Mouse (Mus musculus): ENCODE data around the gene Akr7a5. TPM values are rescaled to one million over a fixed set of nuclear protein-coding genes. Genes with fewer than 3 reads are reported as not detected.

Gene Akr7a5
- polyA plus RNA-seq, 1 experiment from 2014 or later, result 61.4 TPM

DNA sequence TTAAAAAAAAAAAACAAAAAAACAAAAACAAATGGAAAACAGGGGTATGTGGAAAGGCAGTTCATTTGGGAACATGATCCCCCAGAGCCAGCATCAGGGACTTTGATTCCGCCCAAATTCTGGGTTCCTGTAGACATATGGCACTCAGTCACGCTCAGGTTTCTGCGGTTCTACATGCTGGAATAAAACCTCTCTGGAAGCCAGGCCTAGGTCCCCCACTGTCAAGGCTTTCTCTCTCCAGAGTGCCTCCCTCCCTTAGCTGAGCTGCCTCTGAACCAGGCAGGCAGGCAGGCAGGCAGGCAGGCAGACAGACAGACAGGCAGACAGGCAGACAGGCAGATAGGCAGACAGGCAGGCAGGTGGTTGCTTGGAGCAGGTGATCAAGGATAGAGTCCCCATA, 40.4 kb upstream of the Akr7a5 start:
- Histone ChIP-seq H3K4me2 (replicated peaks; ENCODE audit: low read depth, low read length) (no peak overlapping the region), H3K4me3 (ENCODE audit: low read depth, low read length) (no peak overlapping the region), H3K9me3 (ENCODE audit: low read length) (no peaks in the 10 kb centered on the region), H3K4me1 (ENCODE audit: insufficient read depth, low read depth, low read length) (no peaks in the 10 kb centered on the region), H3K36me3 (ENCODE audit: insufficient read depth, low read length) (peaks cover 10% of the 10 kb centered on the region; the same call in 1 of the 2 replicates), H3K27me3 (replicated peaks; ENCODE audit: insufficient read depth, low read length) (no peaks in the 10 kb centered on the region), H3K9ac (replicated peaks; ENCODE audit: low read depth) (no peak overlapping the region), H3K27ac (ENCODE audit: low read length) (no peak overlapping the region)
- WGBS, result 92% methylated on average over 3 of the region's 3 CpGs
- ATAC-seq (no peak), DNase-seq (ENCODE audit: low spot score) (no peak)
- TF ChIP-seq CTCF (IDR thresholded peaks at IDR 0.05) (no peak), EP300 (IDR thresholded peaks at IDR 0.05) (no peak)

DNA sequence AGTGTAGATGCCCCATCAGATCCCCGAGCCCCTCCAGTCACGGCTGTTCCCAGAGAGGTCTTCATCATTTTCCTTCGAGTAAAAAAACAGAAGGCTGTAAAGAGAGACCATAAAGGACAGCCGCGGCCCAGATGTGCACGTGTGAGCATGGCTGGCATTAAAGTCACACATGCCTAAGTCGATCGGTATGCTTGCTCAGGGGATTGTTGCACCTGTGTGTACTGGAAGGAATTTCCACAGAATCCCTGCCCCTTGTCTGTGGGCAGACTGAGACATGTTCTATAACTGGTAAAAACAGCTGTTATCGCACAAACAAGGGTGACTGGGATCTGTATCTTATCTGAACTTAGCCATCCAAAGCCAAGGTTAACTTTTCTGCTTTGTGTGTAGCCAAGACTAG, 39.0 kb upstream of the Akr7a5 start:
- Histone ChIP-seq H3K9ac (replicated peaks; ENCODE audit: low read depth) (no peak overlapping the region), H3K27me3 (replicated peaks; ENCODE audit: insufficient read depth, low read length) (no peaks in the 10 kb centered on the region)

DNA sequence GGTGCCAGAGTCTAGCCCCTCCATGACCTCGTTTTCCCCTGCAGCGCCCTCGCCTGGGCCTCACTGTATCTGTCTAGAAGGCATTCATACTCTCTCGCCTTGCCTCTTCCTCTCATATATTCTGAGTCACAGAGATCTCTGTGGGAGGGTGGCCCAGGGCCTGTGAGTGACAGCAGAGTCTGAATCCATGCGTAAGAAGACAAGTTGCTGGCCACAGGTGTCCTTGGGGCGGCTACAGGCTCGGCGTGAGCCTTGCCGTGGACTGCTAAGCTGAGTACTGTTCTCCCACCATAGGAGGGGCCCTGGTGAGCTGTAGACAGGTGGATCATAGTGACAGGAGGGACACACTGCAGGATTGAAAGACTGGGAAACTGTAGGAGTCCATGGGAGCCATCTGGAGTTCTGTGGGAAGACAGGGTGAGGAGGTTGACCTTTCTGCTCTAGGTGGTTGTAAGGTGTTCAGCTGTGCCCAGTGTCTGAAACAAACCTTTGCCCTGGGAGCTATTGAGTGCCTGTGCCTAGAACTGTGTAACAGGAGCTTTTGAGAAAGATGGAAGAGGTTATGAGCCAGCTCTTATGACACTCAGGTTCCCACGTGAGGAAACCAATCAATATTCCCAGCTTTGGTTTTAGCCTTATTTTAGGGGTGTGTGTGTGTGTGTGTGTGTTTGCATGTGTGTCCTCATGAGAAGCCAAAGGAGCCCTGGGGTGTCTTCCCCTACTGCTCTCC, 37.4 kb upstream of the Akr7a5 start:
- ATAC-seq, result no peak
- Histone ChIP-seq H3K4me2 (replicated peaks; ENCODE audit: low read depth, low read length) (no peak overlapping the region), H3K4me1 (ENCODE audit: insufficient read depth, low read depth, low read length) (no peaks in the 10 kb centered on the region), H3K9me3 (ENCODE audit: low read length) (no peaks in the 10 kb centered on the region), H3K9ac (replicated peaks; ENCODE audit: low read depth) (no peak overlapping the region), H3K27me3 (replicated peaks; ENCODE audit: insufficient read depth, low read length) (no peaks in the 10 kb centered on the region), H3K36me3 (ENCODE audit: insufficient read depth, low read length) (no peaks in the 10 kb centered on the region), H3K27ac (ENCODE audit: low read length) (no peak overlapping the region), H3K4me3 (ENCODE audit: low read depth, low read length) (no peak overlapping the region)
- no peak for DNase-seq (ENCODE audit: low spot score)
- TF ChIP-seq CTCF (IDR thresholded peaks at IDR 0.05) (no peak), EP300 (IDR thresholded peaks at IDR 0.05) (no peak)
- 86% methylated on average over 10 of the region's 10 CpGs for WGBS

More for the DNA sequence above, 39.0 kb upstream of the Akr7a5 start:
- no peak for DNase-seq (ENCODE audit: low spot score)
- ATAC-seq, result no peak
- Histone ChIP-seq H3K4me1 (ENCODE audit: insufficient read depth, low read depth, low read length) (no peaks in the 10 kb centered on the region), H3K4me2 (replicated peaks; ENCODE audit: low read depth, low read length) (no peak overlapping the region), H3K36me3 (ENCODE audit: insufficient read depth, low read length) (peaks cover 5% of the 10 kb centered on the region; the same call in 1 of the 2 replicates), H3K9me3 (ENCODE audit: low read length) (no peaks in the 10 kb centered on the region), H3K4me3 (ENCODE audit: low read depth, low read length) (no peak overlapping the region), H3K27ac (ENCODE audit: low read length) (no peak overlapping the region)
- WGBS, result 85% methylated on average over 9 of the region's 9 CpGs
- TF ChIP-seq EP300 (IDR thresholded peaks at IDR 0.05), result no peak
- no peak for TF ChIP-seq CTCF (IDR thresholded peaks at IDR 0.05)

DNA sequence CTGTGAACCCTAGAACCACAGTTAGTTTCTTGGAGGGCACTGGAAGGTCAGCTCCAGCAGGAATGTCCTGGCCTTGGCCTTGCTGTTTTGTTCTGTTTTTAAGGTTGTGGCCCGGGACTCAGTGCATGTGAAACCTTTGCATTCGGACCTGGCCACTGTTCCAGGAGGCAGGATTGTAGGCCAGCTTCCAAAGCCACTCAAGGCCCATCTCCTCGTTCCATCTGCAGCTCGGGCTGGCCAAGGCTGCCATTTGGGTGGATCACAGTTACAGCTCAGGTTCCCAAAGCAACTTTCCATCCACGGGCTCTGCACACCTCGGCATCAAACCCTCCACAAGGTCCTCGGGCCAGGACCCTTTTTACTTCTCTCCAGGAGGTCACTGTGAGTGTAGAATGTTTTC, 36.0 kb upstream of the Akr7a5 start:
- Histone ChIP-seq H3K4me1 (ENCODE audit: insufficient read depth, low read depth, low read length) (no peaks in the 10 kb centered on the region), H3K9ac (replicated peaks; ENCODE audit: low read depth) (no peak overlapping the region), H3K27ac (ENCODE audit: low read length) (no peak overlapping the region), H3K9me3 (ENCODE audit: low read length) (no peaks in the 10 kb centered on the region), H3K4me3 (ENCODE audit: low read depth, low read length) (no peak overlapping the region), H3K36me3 (ENCODE audit: insufficient read depth, low read length) (no peaks in the 10 kb centered on the region), H3K4me2 (replicated peaks; ENCODE audit: low read depth, low read length) (no peak overlapping the region), H3K27me3 (replicated peaks; ENCODE audit: insufficient read depth, low read length) (no peaks in the 10 kb centered on the region)
- no peak for ATAC-seq
- DNase-seq (ENCODE audit: low spot score), result no peak
- TF ChIP-seq EP300 (IDR thresholded peaks at IDR 0.05), result no peak
- TF ChIP-seq CTCF (IDR thresholded peaks at IDR 0.05), result no peak
- 85% methylated on average over 7 of the region's 7 CpGs for WGBS

DNA sequence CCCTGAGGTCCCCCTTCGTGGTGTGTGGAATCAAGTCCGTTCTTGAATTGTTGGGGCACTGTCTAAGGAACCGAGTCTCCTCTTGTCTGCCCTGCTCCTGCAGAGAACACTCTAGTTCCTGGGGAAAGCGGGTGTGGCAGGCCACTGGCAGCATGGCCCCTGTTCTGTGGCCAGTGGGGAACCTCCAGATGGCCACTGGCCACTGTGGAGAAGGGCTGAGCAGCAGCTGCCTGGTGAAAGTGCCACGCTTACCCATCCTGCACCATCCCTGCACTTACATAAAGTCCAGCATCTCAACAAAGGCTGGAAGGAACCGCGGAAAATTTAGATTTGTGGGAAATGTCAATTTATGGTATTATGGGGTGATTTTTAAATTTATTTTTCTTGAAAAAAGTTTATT, 34.1 kb upstream of the Akr7a5 start:
- no peaks in the 10 kb centered on the region for H3K4me1 ChIP-seq (ENCODE audit: insufficient read depth, low read depth, low read length)
- 82% methylated on average over 7 of the region's 7 CpGs for WGBS
- no peak overlapping the region for H3K4me2 ChIP-seq (replicated peaks; ENCODE audit: low read depth, low read length)
- no peaks in the 10 kb centered on the region for H3K27me3 ChIP-seq (replicated peaks; ENCODE audit: insufficient read depth, low read length)
- no peak overlapping the region for H3K9ac ChIP-seq (replicated peaks; ENCODE audit: low read depth)
- H3K27ac ChIP-seq (ENCODE audit: low read length), result no peak overlapping the region
- no peak overlapping the region for H3K4me3 ChIP-seq (ENCODE audit: low read depth, low read length)
- TF ChIP-seq CTCF (IDR thresholded peaks at IDR 0.05) (no peak), EP300 (IDR thresholded peaks at IDR 0.05) (no peak)
- peaks cover under 1% of the 10 kb centered on the region; the same call in 1 of the 2 replicates for H3K36me3 ChIP-seq (ENCODE audit: insufficient read depth, low read length)
- ATAC-seq, result no peak
- no peaks in the 10 kb centered on the region for H3K9me3 ChIP-seq (ENCODE audit: low read length)
- DNase-seq (ENCODE audit: low spot score), result no peak

DNA sequence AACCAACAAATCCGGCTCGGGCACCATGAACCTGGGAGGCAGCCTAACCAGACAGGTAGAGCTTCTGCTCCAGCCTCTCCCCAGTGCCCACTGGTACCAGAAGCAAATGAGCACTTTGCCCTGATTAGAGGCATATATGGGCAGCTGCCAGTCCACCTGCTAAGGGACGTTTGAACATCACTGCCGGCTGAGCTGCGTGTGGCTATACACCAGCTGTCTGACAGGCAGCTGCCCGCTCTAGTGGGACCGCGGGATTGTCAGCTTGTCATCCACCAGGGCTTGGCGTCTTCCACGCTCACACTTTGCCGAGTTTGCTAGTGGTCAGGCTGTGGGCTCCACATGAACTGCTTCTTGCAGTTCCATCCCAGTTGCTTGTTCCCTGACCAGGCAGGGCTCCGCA, 30.0 kb upstream of the Akr7a5 start:
- Histone ChIP-seq H3K9ac (replicated peaks; ENCODE audit: low read depth) (no peak overlapping the region), H3K27ac (ENCODE audit: low read length) (no peak overlapping the region), H3K4me3 (ENCODE audit: low read depth, low read length) (no peak overlapping the region), H3K27me3 (replicated peaks; ENCODE audit: insufficient read depth, low read length) (no peaks in the 10 kb centered on the region), H3K4me2 (replicated peaks; ENCODE audit: low read depth, low read length) (no peak overlapping the region), H3K4me1 (ENCODE audit: insufficient read depth, low read depth, low read length) (no peaks in the 10 kb centered on the region), H3K9me3 (ENCODE audit: low read length) (no peaks in the 10 kb centered on the region), H3K36me3 (ENCODE audit: insufficient read depth, low read length) (peaks cover 26% of the 10 kb centered on the region)
- DNase-seq (ENCODE audit: low spot score) (no peak), ATAC-seq (no peak)
- TF ChIP-seq CTCF (IDR thresholded peaks at IDR 0.05) (no peak), EP300 (IDR thresholded peaks at IDR 0.05) (no peak)
- 88% methylated on average over 12 of the region's 12 CpGs for WGBS
